Mouse (Mus musculus) lung, embryonic 14.5 days (tissue): ENCODE results near the gene Ank3. TPM values are rescaled to one million over a fixed set of nuclear protein-coding genes. Genes with fewer than 3 reads are reported as not detected.

Source experiments
- ATAC-seq: fragments of 200-750 bp; cut with Nextera tagmentation; 2 replicates; pipeline ENCODE4 v1.8.0; 2017; ENCODE audit warnings: mild to moderate bottlenecking, moderate TSS enrichment, moderate library complexity; ENCODE audit not compliant: insufficient read depth
- DNase-seq: peaks from one replicate; pipeline ENCODE4 v3.0.0-alpha.2; 2015
- H3K27ac ChIP-seq: fragments of 300-500 bp; sonication (generic); 2 replicates; pipeline ENCODE4 v1.5.1; 2014; ENCODE audit warnings: low read depth, mild to moderate bottlenecking, moderate library complexity
- H3K27me3 ChIP-seq: fragments of 300-500 bp; sonication (generic); 2 replicates; pipeline ENCODE4 v1.6.1; 2014; ENCODE audit warnings: low read length, control low read depth; ENCODE audit not compliant: insufficient read depth
- H3K36me3 ChIP-seq: fragments of 300-500 bp; sonication (generic); 2 replicates; pipeline ENCODE4 v1.6.1; 2014; ENCODE audit warnings: control low read depth; ENCODE audit not compliant: insufficient read depth
- H3K4me1 ChIP-seq: fragments of 300-500 bp; sonication (generic); 2 replicates; pipeline ENCODE4 v1.6.1; 2014; ENCODE audit warnings: antibody characterized with exemption, control low read depth; ENCODE audit not compliant: insufficient read depth
- H3K4me2 ChIP-seq: fragments of 300-500 bp; sonication (generic); 2 replicates; pipeline ENCODE4 v1.6.1; 2014; ENCODE audit warnings: mild to moderate bottlenecking
- H3K4me3 ChIP-seq: fragments of 300-500 bp; sonication (generic); 2 replicates; pipeline ENCODE4 v1.5.1; 2014; ENCODE audit warnings: low read depth, low read length
- H3K9ac ChIP-seq: fragments of 300-500 bp; sonication (generic); 2 replicates; pipeline ENCODE4 v1.6.1; 2014
- H3K9me3 ChIP-seq: fragments of 300-500 bp; sonication (generic); 2 replicates; pipeline ENCODE4 v1.6.1; 2016; ENCODE audit warnings: low read depth, low read length, control low read depth
- CTCF ChIP-seq: IDR thresholded peaks from 2 replicates; pipeline ENCODE4 v1.5.1; 2016; ENCODE audit warnings: antibody characterized with exemption, low read depth
- WGBS: fragments of 180-500 bp; shearing (Covaris S2); extraction: QIAGEN DNeasy Blood & Tissue Kit; methylation state at CpG from one replicate; pipeline ENCODE4 v1.1.7; 2014; 5-methylcytosine and 5-hydroxymethylcytosine counted together
- polyA plus RNA-seq: library from polyadenylated mRNA; unstranded; fragments of >200 nt; fragmentation: Nextera tagmentation; extraction: Ambion mirVana; gene quantifications from 2 replicates; pipeline ENCODE4 v1.2.1, GENCODE M21; 2014

The Ank3 gene
- polyA plus RNA-seq, 1 experiment from 2014 or later: 16.2 TPM

DNA sequence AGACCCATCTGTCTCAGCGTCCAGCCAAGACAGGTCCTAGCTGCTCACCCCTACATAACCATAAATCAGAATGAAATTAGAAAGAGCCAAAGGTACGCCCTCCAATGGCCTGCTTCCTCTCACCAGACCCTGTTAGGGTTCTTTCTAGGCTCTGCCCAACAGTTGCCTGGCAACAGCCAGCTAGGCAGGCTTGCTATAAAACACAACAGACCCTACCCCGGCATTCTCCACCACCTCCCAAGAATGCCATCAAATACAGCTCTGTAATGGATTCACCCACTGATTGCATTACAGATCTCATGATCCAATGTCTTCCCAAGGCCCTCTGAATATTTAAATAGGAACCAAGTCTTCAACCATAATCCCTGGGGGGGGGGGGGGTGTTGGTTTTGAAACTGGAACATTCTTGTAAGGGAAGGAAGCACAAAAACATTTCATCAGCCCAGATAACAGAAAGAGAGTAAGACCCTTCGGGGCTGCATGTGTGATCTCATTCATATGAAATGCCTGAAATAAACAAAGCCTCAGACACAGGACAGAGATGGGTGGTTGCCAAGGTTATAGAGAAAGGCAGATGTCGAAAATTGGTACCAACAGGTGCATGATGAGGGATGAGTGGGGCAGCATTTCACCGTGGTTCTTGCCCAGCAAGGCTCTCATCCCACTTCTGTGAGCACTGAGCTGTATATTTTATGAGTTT is 415.4 kb downstream of the Ank3 start:
- no peak for DNase-seq
- H3K9ac ChIP-seq: no peak overlapping the region
- no peaks in the 10 kb centered on the region for H3K36me3 ChIP-seq
- no peaks in the 10 kb centered on the region for H3K27me3 ChIP-seq
- TF ChIP-seq CTCF: no peak
- no peak overlapping the region for H3K27ac ChIP-seq
- no peaks in the 10 kb centered on the region for H3K9me3 ChIP-seq
- H3K4me3 ChIP-seq: no peak overlapping the region
- no peak overlapping the region for H3K4me2 ChIP-seq
- WGBS: 64% methylated on average over 6 of the region's 6 CpGs
- ATAC-seq: no peak
- H3K4me1 ChIP-seq: no peaks in the 10 kb centered on the region

GRCm38 (mm10) chr10:69821245-69821644 is 422.7 kb downstream of the Ank3 start:
- Histone ChIP-seq H3K4me2 (no peak overlapping the region), H3K9ac (no peak overlapping the region), H3K4me3 (no peak overlapping the region), H3K36me3 (no peaks in the 10 kb centered on the region), H3K9me3 (no peaks in the 10 kb centered on the region), H3K27ac (no peak overlapping the region), H3K4me1 (no peaks in the 10 kb centered on the region), H3K27me3 (no peaks in the 10 kb centered on the region)
- ATAC-seq: no peak
- TF ChIP-seq CTCF: no peak
- WGBS: 85% methylated on average over 7 of the region's 7 CpGs
- DNase-seq: no peak

DNA sequence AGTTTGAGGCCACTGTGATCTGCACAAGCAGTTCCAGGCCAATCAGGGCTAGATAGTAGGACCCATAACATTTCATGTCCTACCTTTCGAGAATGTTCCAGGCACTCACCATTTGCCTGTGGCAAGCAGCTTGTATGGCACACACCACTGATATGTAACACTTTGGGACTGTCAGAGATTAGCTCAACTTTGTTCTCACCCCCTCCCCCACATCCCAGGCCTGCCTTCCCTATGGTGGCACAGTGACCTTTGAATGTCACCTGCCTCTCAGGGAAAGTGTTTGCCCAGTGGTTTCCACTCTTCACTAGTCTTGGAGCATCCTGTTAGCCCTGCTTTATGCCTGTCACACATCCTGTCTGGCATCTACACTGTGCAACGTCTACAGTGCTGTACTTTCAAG is 430.2 kb downstream of the Ank3 start:
- DNase-seq: no peak
- no peak for TF ChIP-seq CTCF

GRCm38 (mm10) chr10:69829236-69829635 is 430.7 kb downstream of the Ank3 start:
- WGBS: 54% methylated on average over 3 of the region's 3 CpGs
- TF ChIP-seq CTCF: no peak

More for the DNA sequence above, 430.2 kb downstream of the Ank3 start:
- H3K4me2 ChIP-seq: no peak overlapping the region
- no peaks in the 10 kb centered on the region for H3K36me3 ChIP-seq
- no peak overlapping the region for H3K27ac ChIP-seq
- 43% methylated on average over 2 of the region's 2 CpGs for WGBS
- H3K9ac ChIP-seq: no peak overlapping the region
- H3K4me1 ChIP-seq: no peaks in the 10 kb centered on the region
- no peak for ATAC-seq
- H3K4me3 ChIP-seq: no peak overlapping the region
- H3K9me3 ChIP-seq: no peaks in the 10 kb centered on the region
- no peaks in the 10 kb centered on the region for H3K27me3 ChIP-seq

GRCm38 (mm10) chr10:69831568-69831967 is 433.0 kb downstream of the Ank3 start:
- Histone ChIP-seq H3K4me3 (no peak overlapping the region), H3K4me2 (no peak overlapping the region), H3K27me3 (no peaks in the 10 kb centered on the region), H3K4me1 (peaks cover 4% of the 10 kb centered on the region), H3K9ac (no peak overlapping the region), H3K9me3 (no peaks in the 10 kb centered on the region), H3K27ac (no peak overlapping the region), H3K36me3 (no peaks in the 10 kb centered on the region)
- TF ChIP-seq CTCF: no peak
- WGBS: 84% methylated on average over 7 of the region's 7 CpGs
- no peak for ATAC-seq
- DNase-seq: no peak

More at GRCm38 (mm10) chr10:69829236-69829635, 430.7 kb downstream of the Ank3 start:
- Histone ChIP-seq H3K27ac (no peak overlapping the region), H3K9me3 (no peaks in the 10 kb centered on the region), H3K9ac (no peak overlapping the region), H3K4me3 (no peak overlapping the region), H3K27me3 (no peaks in the 10 kb centered on the region), H3K36me3 (no peaks in the 10 kb centered on the region), H3K4me1 (no peaks in the 10 kb centered on the region), H3K4me2 (no peak overlapping the region)
- ATAC-seq (no peak), DNase-seq (peak; percentile 18)

- no peaks in the 10 kb centered on the region for H3K36me3 ChIP-seq
- H3K27me3 ChIP-seq: no peaks in the 10 kb centered on the region
- no peak overlapping the region for H3K27ac ChIP-seq
- H3K9ac ChIP-seq: no peak overlapping the region
- H3K9me3 ChIP-seq: no peaks in the 10 kb centered on the region
- peaks cover 4% of the 10 kb centered on the region for H3K4me1 ChIP-seq
- ATAC-seq: no peak
- no peak for DNase-seq
- no peak overlapping the region for H3K4me3 ChIP-seq
- H3K4me2 ChIP-seq: no peak overlapping the region
- TF ChIP-seq CTCF: no peak
- WGBS: 70% methylated on average over 4 of the region's 4 CpGs
These were observed 433.7 kb downstream of the Ank3 start for GRCm38 (mm10) chr10:69832241-69832640.

DNA sequence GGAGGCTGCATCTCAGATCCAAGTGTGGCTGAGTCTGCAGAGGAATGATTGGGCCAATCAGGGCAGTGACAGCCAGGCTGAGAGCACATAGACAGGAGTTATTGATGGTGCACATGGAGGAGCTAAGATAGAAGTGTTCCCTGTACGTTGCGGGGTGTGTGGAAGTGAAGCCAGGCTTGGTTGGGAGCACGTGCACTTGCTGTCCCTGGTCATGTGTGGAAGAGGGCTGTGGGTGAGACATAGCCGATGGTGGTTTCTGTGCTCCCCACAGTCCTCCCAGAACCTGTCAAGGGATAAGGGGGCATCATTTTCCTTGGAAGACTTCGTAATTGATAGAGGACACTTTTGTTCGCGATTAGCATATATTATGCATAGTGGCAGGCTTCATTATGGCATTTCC is 434.2 kb downstream of the Ank3 start:
- TF ChIP-seq CTCF: no peak
- Histone ChIP-seq H3K27ac (no peak overlapping the region), H3K36me3 (no peaks in the 10 kb centered on the region), H3K4me2 (no peak overlapping the region), H3K9ac (no peak overlapping the region), H3K4me3 (no peak overlapping the region), H3K27me3 (no peaks in the 10 kb centered on the region), H3K9me3 (no peaks in the 10 kb centered on the region), H3K4me1 (peaks cover 4% of the 10 kb centered on the region)
- WGBS: 88% methylated on average over 7 of the region's 7 CpGs
- no peak for DNase-seq
- ATAC-seq: no peak

- DNase-seq (peak; percentile 88), ATAC-seq (peak; percentile 88)
- peak overlapping the region; percentile 22; the same call in 1 of the 2 replicates for H3K27ac ChIP-seq
These were observed 436.1 kb downstream of the Ank3 start for GRCm38 (mm10) chr10:69834700-69835099.

More at GRCm38 (mm10) chr10:69834700-69835099, 436.1 kb downstream of the Ank3 start:
- no peaks in the 10 kb centered on the region for H3K9me3 ChIP-seq
- no peak overlapping the region for H3K4me2 ChIP-seq
- no peaks in the 10 kb centered on the region for H3K36me3 ChIP-seq
- no peaks in the 10 kb centered on the region for H3K27me3 ChIP-seq
- H3K4me1 ChIP-seq: peaks cover 4% of the 10 kb centered on the region
- TF ChIP-seq CTCF: no peak
- H3K9ac ChIP-seq: no peak overlapping the region
- WGBS: 13% methylated on average over 4 of the region's 4 CpGs
- H3K4me3 ChIP-seq: no peak overlapping the region
